Mouse (Mus musculus): Measurements from ENCODE around the gene Rtkn. TPM values are rescaled to one million over a fixed set of nuclear protein-coding genes. Genes with fewer than 3 reads are reported as not detected.
"Not testable (repeated sequence)": the region's sequence is repeated elsewhere in the genome, so short reads cannot be mapped to it uniquely, and the experiment has no call there.

Rtkn gene
- polyA plus RNA-seq, 1 experiment from 2014 or later = 10.1 TPM

- Histone ChIP-seq H3K9ac (peak overlapping the region; percentile 5; the same call in 1 of the 2 replicates), H3K4me2 (peak overlapping the region; percentile 51), H3K9me3 (replicated peaks) (no peaks in the 10 kb centered on the region), H3K4me3 (replicated peaks) (peak overlapping the region; percentile 24; the same call in 1 of the 2 replicates), H3K4me1 (replicated peaks) (peaks cover 26% of the 10 kb centered on the region), H3K27ac (no peak overlapping the region), H3K36me3 (no peaks in the 10 kb centered on the region), H3K27me3 (peaks cover 46% of the 10 kb centered on the region)
- DNase-seq = no peak
- WGBS (ENCODE audit: insufficient replicate concordance) = 7% methylated on average over 41 of the region's 41 CpGs
- no peak for ATAC-seq (ENCODE audit: low read depth)
Observed at GRCm38 (mm10) chr6:83142211-83142731, 7.0 kb downstream of the Rtkn start.

GRCm38 (mm10) chr6:83142886-83143285 is 7.6 kb downstream of the Rtkn start:
- no peak overlapping the region for H3K4me2 ChIP-seq
- H3K36me3 ChIP-seq = 0 out of 2 replicates have a peak, but pooled peaks cover under 1% of the 10 kb centered on the region
- no peaks in the 10 kb centered on the region for H3K9me3 ChIP-seq (replicated peaks)
- ATAC-seq (ENCODE audit: low read depth) (no peak), DNase-seq (no peak)
- no peak overlapping the region for H3K27ac ChIP-seq
- H3K27me3 ChIP-seq = peaks cover 40% of the 10 kb centered on the region
- WGBS (ENCODE audit: insufficient replicate concordance) = 60% methylated on average over 11 of the region's 11 CpGs
- no peak overlapping the region for H3K9ac ChIP-seq
- H3K4me1 ChIP-seq (replicated peaks) = peaks cover 20% of the 10 kb centered on the region
- no peak overlapping the region for H3K4me3 ChIP-seq (replicated peaks)

GRCm38 (mm10) chr6:83145209-83145608 is 9.9 kb downstream of the Rtkn start:
- Histone ChIP-seq H3K4me3 (replicated peaks) (no peak overlapping the region), H3K9ac (no peak overlapping the region), H3K9me3 (replicated peaks) (no peaks in the 10 kb centered on the region), H3K4me2 (no peak overlapping the region), H3K4me1 (replicated peaks) (peaks cover 8% of the 10 kb centered on the region), H3K36me3 (peaks cover 15% of the 10 kb centered on the region), H3K27me3 (peaks cover 21% of the 10 kb centered on the region), H3K27ac (no peak overlapping the region)
- DNase-seq = no peak
- 44% methylated on average over 2 of the region's 2 CpGs for WGBS (ENCODE audit: insufficient replicate concordance)
- no peak for ATAC-seq (ENCODE audit: low read depth)

- no peak overlapping the region for H3K4me2 ChIP-seq
- DNase-seq (no peak), ATAC-seq (ENCODE audit: low read depth) (no peak)
- no peaks in the 10 kb centered on the region for H3K9me3 ChIP-seq (replicated peaks)
- no peak overlapping the region; the same call in 1 of the 2 replicates for H3K27ac ChIP-seq
- no peak overlapping the region; the same call in 1 of the 2 replicates for H3K9ac ChIP-seq
- H3K36me3 ChIP-seq = peaks cover 15% of the 10 kb centered on the region
- no peak overlapping the region for H3K4me3 ChIP-seq (replicated peaks)
- H3K27me3 ChIP-seq = peaks cover 21% of the 10 kb centered on the region
- peaks cover 8% of the 10 kb centered on the region for H3K4me1 ChIP-seq (replicated peaks)
- WGBS (ENCODE audit: insufficient replicate concordance) = 52% methylated on average over 9 of the region's 9 CpGs
Observed at GRCm38 (mm10) chr6:83145805-83146204, 10.5 kb downstream of the Rtkn start.

- Histone ChIP-seq H3K9me3 (replicated peaks) (no peaks in the 10 kb centered on the region), H3K4me3 (replicated peaks) (no peak overlapping the region), H3K4me1 (replicated peaks) (peaks cover 12% of the 10 kb centered on the region), H3K27me3 (peaks cover 12% of the 10 kb centered on the region), H3K27ac (no peak overlapping the region), H3K9ac (no peak overlapping the region), H3K4me2 (no peak overlapping the region), H3K36me3 (peaks cover 15% of the 10 kb centered on the region)
- WGBS (ENCODE audit: insufficient replicate concordance) = 58% methylated on average over 7 of the region's 7 CpGs
- no peak for ATAC-seq (ENCODE audit: low read depth)
- DNase-seq = no peak
Observed at GRCm38 (mm10) chr6:83147280-83147679, 12.0 kb downstream of the Rtkn start.

GRCm38 (mm10) chr6:83151721-83152120 is 16.5 kb downstream of the Rtkn start:
- Histone ChIP-seq H3K4me3 (replicated peaks) (no peak overlapping the region), H3K4me1 (replicated peaks) (peaks cover 28% of the 10 kb centered on the region), H3K9ac (no peak overlapping the region), H3K9me3 (replicated peaks) (no peaks in the 10 kb centered on the region), H3K36me3 (peaks cover 15% of the 10 kb centered on the region), H3K4me2 (no peak overlapping the region), H3K27me3 (peaks cover 47% of the 10 kb centered on the region), H3K27ac (no peak overlapping the region)
- ATAC-seq (ENCODE audit: low read depth) (no peak), DNase-seq (no peak)
- 38% methylated on average over 8 of the region's 8 CpGs for WGBS (ENCODE audit: insufficient replicate concordance)

- no peak for DNase-seq
- Histone ChIP-seq H3K4me2 (no peak overlapping the region), H3K4me1 (replicated peaks) (peaks cover 28% of the 10 kb centered on the region), H3K27ac (no peak overlapping the region), H3K4me3 (replicated peaks) (no peak overlapping the region), H3K9ac (no peak overlapping the region), H3K9me3 (replicated peaks) (no peaks in the 10 kb centered on the region), H3K36me3 (peaks cover 13% of the 10 kb centered on the region), H3K27me3 (peaks cover 55% of the 10 kb centered on the region)
- no peak for ATAC-seq (ENCODE audit: low read depth)
- 74% methylated on average over 12 of the region's 12 CpGs for WGBS (ENCODE audit: insufficient replicate concordance)
Observed at GRCm38 (mm10) chr6:83153038-83153437, 17.8 kb downstream of the Rtkn start.

- H3K36me3 ChIP-seq = peaks cover 10% of the 10 kb centered on the region
- H3K4me1 ChIP-seq (replicated peaks) = peaks cover 28% of the 10 kb centered on the region
- no peak overlapping the region for H3K27ac ChIP-seq
- H3K27me3 ChIP-seq = peaks cover 55% of the 10 kb centered on the region
- DNase-seq (no peak), ATAC-seq (ENCODE audit: low read depth) (no peak)
- no peak overlapping the region for H3K9ac ChIP-seq
- WGBS (ENCODE audit: insufficient replicate concordance) = 62% methylated on average over 5 of the region's 5 CpGs
- no peaks in the 10 kb centered on the region for H3K9me3 ChIP-seq (replicated peaks)
- no peak overlapping the region for H3K4me3 ChIP-seq (replicated peaks)
- H3K4me2 ChIP-seq = no peak overlapping the region
Observed at GRCm38 (mm10) chr6:83153485-83153884, 18.2 kb downstream of the Rtkn start.

GRCm38 (mm10) chr6:83155552-83156238 is 20.4 kb downstream of the Rtkn start:
- no peaks in the 10 kb centered on the region for H3K9me3 ChIP-seq (replicated peaks)
- H3K4me3 ChIP-seq (replicated peaks) = peak overlapping the region; percentile 54
- H3K9ac ChIP-seq = peak overlapping the region; percentile 34; the same call in 1 of the 2 replicates
- H3K27ac ChIP-seq = no peak overlapping the region
- DNase-seq (no peak), ATAC-seq (ENCODE audit: low read depth) (no peak)
- H3K4me1 ChIP-seq (replicated peaks) = peaks cover 28% of the 10 kb centered on the region
- peak overlapping the region; percentile 78 for H3K4me2 ChIP-seq
- 13% methylated on average over 23 of the region's 23 CpGs for WGBS (ENCODE audit: insufficient replicate concordance)
- H3K27me3 ChIP-seq = peaks cover 65% of the 10 kb centered on the region
- H3K36me3 ChIP-seq = no peaks in the 10 kb centered on the region

GRCm38 (mm10) chr6:83156259-83156684 is 21.0 kb downstream of the Rtkn start, which contains the start of the genes Wdr54 and 1700003E16Rik:
TSS of gene Wdr54 (minus strand) at chr6:83156397.
TSS of gene 1700003E16Rik (plus strand) at chr6:83156404.
- ATAC-seq (ENCODE audit: low read depth) (peak; percentile 35), DNase-seq (peak; percentile 23)
- Histone ChIP-seq H3K4me3 (replicated peaks) (peak within 1 kb of the TSS; percentile 54), H3K9me3 (replicated peaks) (no peaks in the 10 kb centered on the region), H3K27me3 (peaks cover 71% of the 10 kb centered on the region), H3K9ac (peak within 1 kb of the TSS; percentile 34; the same call in 1 of the 2 replicates), H3K36me3 (no peaks in the 10 kb centered on the region), H3K27ac (no peak within 1 kb of the TSS), H3K4me2 (peak within 1 kb of the TSS; percentile 78), H3K4me1 (replicated peaks) (peaks cover 28% of the 10 kb centered on the region)
- 3% methylated on average over 32 of the region's 32 CpGs for WGBS (ENCODE audit: insufficient replicate concordance)

- DNase-seq; H3K9ac ChIP-seq; H3K36me3 ChIP-seq; H3K9me3 ChIP-seq (replicated peaks); ATAC-seq (ENCODE audit: low read depth); H3K4me2 ChIP-seq; H3K4me3 ChIP-seq (replicated peaks); H3K27ac ChIP-seq: not testable (repeated sequence)
- peaks cover 29% of the 10 kb centered on the region for H3K4me1 ChIP-seq (replicated peaks)
- H3K27me3 ChIP-seq = peaks cover 69% of the 10 kb centered on the region
- 28% methylated on average over 3 of the region's 3 CpGs for WGBS (ENCODE audit: insufficient replicate concordance)
Observed at GRCm38 (mm10) chr6:83159456-83159855, 24.2 kb downstream of the Rtkn start.
